22 mouse cellular contexts compared by ENCODE assay signal in genomic region chr5:89611322-89612015, GRCm38 (mm10).
DNase-seq lines count a peak whose midpoint lies in the region; ATAC-seq and TF ChIP-seq lines count a peak whose summit lies in the region.
"Had no signal": no experiment of that assay in that cellular context is flagged by ENCODE, and none has a peak within 500 bp of the region (broad histone marks: within the 10 kb centered on the region; RNA-seq: fewer than 3 reads in every experiment).

No protein-coding gene starts in this region.

- H3K4me1 ChIP-seq in forebrain, postnatal 0 days (ENCODE audit: insufficient read depth) = no peaks in the 10 kb centered on the region
- H3K4me1 ChIP-seq in liver, embryonic 12.5 days = no peaks in the 10 kb centered on the region
- H3K4me1 ChIP-seq in midbrain, embryonic 10.5 days = no peaks in the 10 kb centered on the region
- H3K4me1 ChIP-seq: embryonic facial prominence, embryonic 13.5 days; hindbrain, embryonic 12.5 days; liver, embryonic 15.5 days; neural tube, embryonic 13.5 days had no signal

- H3K4me3 ChIP-seq in forebrain, postnatal 0 days (ENCODE audit: low read depth, low read length) = no peak overlapping the region
- H3K4me3 ChIP-seq in liver, embryonic 12.5 days = no peak overlapping the region
- H3K4me3 ChIP-seq in midbrain, embryonic 10.5 days = no peak overlapping the region
- H3K4me3 ChIP-seq: embryonic facial prominence, embryonic 13.5 days; hindbrain, embryonic 12.5 days; liver, embryonic 15.5 days; neural tube, embryonic 13.5 days had no signal

- no peak overlapping the region for H3K4me2 ChIP-seq in forebrain, postnatal 0 days (ENCODE audit: low read depth)
- no peak overlapping the region for H3K4me2 ChIP-seq in liver, embryonic 12.5 days
- H3K4me2 ChIP-seq: embryonic facial prominence, embryonic 13.5 days; heart, embryonic 11.5 days; hindbrain, embryonic 12.5 days; liver, embryonic 15.5 days; neural tube, embryonic 13.5 days had no signal

- no peaks in the 10 kb centered on the region for H3K9me3 ChIP-seq in forebrain, postnatal 0 days (ENCODE audit: low read length)
- H3K9me3 ChIP-seq in liver, embryonic 12.5 days (replicated peaks) = no peaks in the 10 kb centered on the region; the same call in 1 of the 2 replicates
- H3K9me3 ChIP-seq in midbrain, embryonic 10.5 days (replicated peaks) = no peaks in the 10 kb centered on the region
- H3K9me3 ChIP-seq: embryonic facial prominence, embryonic 13.5 days; hindbrain, embryonic 12.5 days; liver, embryonic 15.5 days; neural tube, embryonic 13.5 days had no signal

- H3K27ac ChIP-seq in forebrain, postnatal 0 days (ENCODE audit: low read depth, low read length) = 0 out of 2 replicates have a peak overlapping the region, but pooled peaks have one; percentile 29
- no peak overlapping the region for H3K27ac ChIP-seq in liver, embryonic 12.5 days
- no peak overlapping the region for H3K27ac ChIP-seq in midbrain, embryonic 10.5 days (replicated peaks)
- H3K27ac ChIP-seq: embryonic facial prominence, embryonic 13.5 days; hindbrain, embryonic 12.5 days; liver, embryonic 15.5 days; neural tube, embryonic 13.5 days had no signal

- no peak overlapping the region for H3K9ac ChIP-seq in forebrain, postnatal 0 days
- no peak overlapping the region for H3K9ac ChIP-seq in liver, embryonic 12.5 days
- H3K9ac ChIP-seq: embryonic facial prominence, embryonic 13.5 days; hindbrain, embryonic 12.5 days; liver, embryonic 15.5 days; neural tube, embryonic 13.5 days had no signal

- peak; percentile 22 for DNase-seq in embryo, embryonic 10.5 days (ENCODE audit: low spot score)
- DNase-seq in embryo, embryonic 10 days (ENCODE audit: low spot score) = no peak
- peak; percentile 2 for DNase-seq in right cerebral cortex, adult 18-20 months
- no peak for DNase-seq in right cerebral cortex, postnatal 10 days (ENCODE audit: low spot score in 2 of 2)
- DNase-seq in forebrain, postnatal 0 days = no peak
- DNase-seq in midbrain, embryonic 10.5 days (ENCODE audit: low spot score) = no peak
- no peak for DNase-seq in testis, postnatal 14 days (ENCODE audit: low spot score)
- DNase-seq: adrenal gland, postnatal 10 days; cerebellum, adult 2 months; cerebellum, postnatal 36 days; heart, postnatal 10 days; kidney, postnatal 36 days; midbrain, embryonic 14.5 days; thymus, postnatal 36 days had no signal

- no peaks in the 10 kb centered on the region for H3K36me3 ChIP-seq in forebrain, postnatal 0 days (ENCODE audit: insufficient read depth)
- no peaks in the 10 kb centered on the region for H3K36me3 ChIP-seq in liver, embryonic 12.5 days
- no peaks in the 10 kb centered on the region for H3K36me3 ChIP-seq in midbrain, embryonic 10.5 days
- H3K36me3 ChIP-seq: embryonic facial prominence, embryonic 13.5 days; hindbrain, embryonic 12.5 days; liver, embryonic 15.5 days; neural tube, embryonic 13.5 days had no signal

- TF ChIP-seq CTCF in forebrain, postnatal 0 days (IDR thresholded peaks at IDR 0.05; ENCODE audit: low read depth) = no peak

- 13% methylated on average over 2 of the region's 2 CpGs for WGBS in forebrain, postnatal 0 days
- 54% methylated on average over 2 of the region's 2 CpGs for WGBS in liver, embryonic 12.5 days (ENCODE audit: insufficient replicate concordance)
- 72% methylated on average over 2 of the region's 2 CpGs for WGBS in midbrain, embryonic 10.5 days

- ATAC-seq in forebrain, postnatal 0 days = peak; percentile 54
- no peak for ATAC-seq in liver, embryonic 12.5 days
- ATAC-seq: activated CD4-positive, CD25-positive, alpha-beta regulatory T cell, adult 4 months; lung, postnatal 0 days had no signal

- H3K27me3 ChIP-seq in forebrain, postnatal 0 days (ENCODE audit: insufficient read depth, low read length) = no peaks in the 10 kb centered on the region
- H3K27me3 ChIP-seq in liver, embryonic 12.5 days (replicated peaks) = no peaks in the 10 kb centered on the region
- no peaks in the 10 kb centered on the region for H3K27me3 ChIP-seq in midbrain, embryonic 10.5 days (ENCODE audit: low read depth, poor library complexity, severe bottlenecking)
- H3K27me3 ChIP-seq: embryonic facial prominence, embryonic 13.5 days; hindbrain, embryonic 12.5 days; liver, embryonic 15.5 days; neural tube, embryonic 13.5 days had no signal

Comparison
In these comparisons a context has a peak if more than half of its experiments do, and no peak if none do; other contexts are left out.
1. DNase-seq: peak in embryo, embryonic 10.5 days (single experiment) and right cerebral cortex, adult 18-20 months (single experiment); none in embryo, embryonic 10 days (single experiment), right cerebral cortex, postnatal 10 days (0 of 2), forebrain, postnatal 0 days (single experiment), midbrain, embryonic 10.5 days (single experiment) and testis, postnatal 14 days (single experiment).